In genomic region chr14:32915360-32915759, GRCm38 (mm10) we compare ENCODE assay signal across 19 mouse cellular contexts. TPM values are rescaled to one million over a fixed set of nuclear protein-coding genes. Genes with fewer than 3 reads are reported as not detected.
DNase-seq lines count a peak whose midpoint lies in the region; ATAC-seq and TF ChIP-seq lines count a peak whose summit lies in the region.
"Had no signal": no experiment of that assay in that cellular context is flagged by ENCODE, and none has a peak within 500 bp of the region (broad histone marks: within the 10 kb centered on the region; RNA-seq: fewer than 3 reads in every experiment).

No protein-coding gene starts in this region.

- no peak overlapping the region for H3K9ac ChIP-seq in intestine, embryonic 14.5 days (ENCODE audit: low read length)
- H3K9ac ChIP-seq: forebrain, postnatal 0 days; hindbrain, embryonic 12.5 days; limb, embryonic 15.5 days had no signal

- no peak for ATAC-seq in intestine, embryonic 14.5 days (replicated peaks; ENCODE audit: low FRiP score, low TSS enrichment, low read depth)
- ATAC-seq: forebrain, postnatal 0 days had no signal

- H3K4me2 ChIP-seq in intestine, embryonic 14.5 days (ENCODE audit: low read length), result no peak overlapping the region
- H3K4me2 ChIP-seq: heart, embryonic 11.5 days; hindbrain, embryonic 12.5 days; limb, embryonic 15.5 days had no signal

- H3K4me1 ChIP-seq in kidney, adult 2 months (ENCODE audit: control insufficient read depth, insufficient read depth, low read length), result no peaks in the 10 kb centered on the region
- H3K4me1 ChIP-seq in intestine, embryonic 14.5 days (replicated peaks; ENCODE audit: control insufficient read depth, insufficient read depth, low read length), result 0 out of 2 replicates have a peak, but pooled peaks cover 6% of the 10 kb centered on the region
- peaks cover 4% of the 10 kb centered on the region; the same call in 1 of the 2 replicates for H3K4me1 ChIP-seq in midbrain, embryonic 10.5 days
- H3K4me1 ChIP-seq: hindbrain, embryonic 12.5 days; limb, embryonic 15.5 days; megakaryocyte, embryonic 14.5 days had no signal

- no peak for TF ChIP-seq POLR2A in kidney, adult 2 months (IDR thresholded peaks at IDR 0.05; ENCODE audit: low read depth, low read length)

- no peak overlapping the region for H3K27ac ChIP-seq in kidney, adult 2 months (ENCODE audit: insufficient read depth, low read depth, low read length)
- peak overlapping the region; percentile 2; the same call in 1 of the 2 replicates for H3K27ac ChIP-seq in intestine, embryonic 14.5 days (ENCODE audit: low read depth)
- H3K27ac ChIP-seq in midbrain, embryonic 10.5 days (replicated peaks), result no peak overlapping the region
- H3K27ac ChIP-seq: hindbrain, embryonic 12.5 days; limb, embryonic 15.5 days had no signal

- no peaks in the 10 kb centered on the region for H3K36me3 ChIP-seq in kidney, adult 2 months (ENCODE audit: control insufficient read depth, insufficient read depth, low read length)
- no peaks in the 10 kb centered on the region for H3K36me3 ChIP-seq in intestine, embryonic 14.5 days (ENCODE audit: control insufficient read depth, insufficient read depth, low read length)
- H3K36me3 ChIP-seq in midbrain, embryonic 10.5 days, result no peaks in the 10 kb centered on the region
- H3K36me3 ChIP-seq: G1E; hindbrain, embryonic 12.5 days; limb, embryonic 15.5 days had no signal

- H3K27me3 ChIP-seq in kidney, adult 2 months (replicated peaks; ENCODE audit: control insufficient read depth, insufficient read depth, low read length), result no peaks in the 10 kb centered on the region
- H3K27me3 ChIP-seq in intestine, embryonic 14.5 days (replicated peaks; ENCODE audit: control insufficient read depth, insufficient read depth, low read length), result no peaks in the 10 kb centered on the region
- no peaks in the 10 kb centered on the region for H3K27me3 ChIP-seq in midbrain, embryonic 10.5 days (ENCODE audit: low read depth, poor library complexity, severe bottlenecking)
- H3K27me3 ChIP-seq: hindbrain, embryonic 12.5 days; limb, embryonic 15.5 days had no signal

- WGBS in kidney, adult 2 months, result 63% methylated on average over 2 of the region's 2 CpGs
- 39% methylated on average over 2 of the region's 2 CpGs for WGBS in intestine, embryonic 14.5 days
- WGBS in midbrain, embryonic 10.5 days, result 58% methylated on average over 2 of the region's 2 CpGs

- H3K9me3 ChIP-seq in intestine, embryonic 14.5 days (ENCODE audit: control insufficient read depth, low read length), result no peaks in the 10 kb centered on the region
- no peaks in the 10 kb centered on the region for H3K9me3 ChIP-seq in midbrain, embryonic 10.5 days (replicated peaks)
- H3K9me3 ChIP-seq: hindbrain, embryonic 12.5 days; limb, embryonic 15.5 days; megakaryocyte, embryonic 14.5 days had no signal

- DNase-seq in kidney, adult 2 months, result peak; percentile 37
- no peak for DNase-seq in kidney, adult 18-20 months
- peak; percentile 36 for DNase-seq in Muller cell, postnatal 12 days (ENCODE audit: inconsistent ontology term)
- DNase-seq in intestine, embryonic 14.5 days (ENCODE audit: low spot score), result no peak
- DNase-seq in kidney, postnatal 14 days, result peak; percentile 47
- DNase-seq in spleen, postnatal 10 days (ENCODE audit: low spot score in 2 of 2), result no peak
- DNase-seq in MN1 (ENCODE audit: low spot score), result no peak
- no peak for DNase-seq in midbrain, embryonic 10.5 days (ENCODE audit: low spot score)
- DNase-seq: adrenal gland, postnatal 14 days; cerebellum, postnatal 10 days; embryo, embryonic 11 days; forebrain, postnatal 0 days; thymus, postnatal 36 days had no signal

- no peak for TF ChIP-seq CTCF in kidney, adult 2 months (conservative IDR thresholded peaks at IDR 0.05; ENCODE audit: insufficient read depth, insufficient read length, low read depth, low read length)

- H3K4me3 ChIP-seq in kidney, adult 2 months (ENCODE audit: insufficient read depth, low read depth, low read length), result no peak overlapping the region
- H3K4me3 ChIP-seq in intestine, embryonic 14.5 days (ENCODE audit: low read depth, low read length), result no peak overlapping the region
- no peak overlapping the region for H3K4me3 ChIP-seq in midbrain, embryonic 10.5 days
- H3K4me3 ChIP-seq: erythroblast, embryonic 14.5 days; hindbrain, embryonic 12.5 days; limb, embryonic 15.5 days; megakaryocyte, embryonic 14.5 days had no signal

RNA-seq across cellular contexts. Expression of gene Vstm4, which starts 58.8 kb away (rescaled TPM):
- polyA plus RNA-seq in kidney, adult 2 months (2012; rRNA removed), result 8.0 and 8.3 TPM in 2 replicates
- polyA plus RNA-seq in intestine, embryonic 14.5 days (2014; fragmentation: Nextera tagmentation; extraction: Ambion mirVana), result 31.0 and 32.9 TPM in 2 replicates
- 2.7 and 3.6 TPM in 2 replicates for polyA plus RNA-seq in midbrain, embryonic 10.5 days (2016; fragmentation: Nextera tagmentation; extraction: Ambion mirVana)
- polyA plus RNA-seq: erythroblast, embryonic 14.5 days; G1E had no signal

Comparison
In these comparisons a context has a peak if more than half of its experiments do, and no peak if none do; other contexts are left out.
1. DNase-seq: peak in kidney, adult 2 months (single experiment), Muller cell, postnatal 12 days (single experiment) and kidney, postnatal 14 days (single experiment); none in kidney, adult 18-20 months (single experiment), intestine, embryonic 14.5 days (single experiment), spleen, postnatal 10 days (0 of 2), MN1 (single experiment) and midbrain, embryonic 10.5 days (single experiment).